Mouse (Mus musculus) urinary bladder, adult 2 months (tissue): Measurements from ENCODE around the gene Gm11020. TPM values are rescaled to one million over a fixed set of nuclear protein-coding genes. Genes with fewer than 3 reads are reported as not detected.
A peak's percentile ranks its signal among the peaks of the same experiment; 100 is the strongest.
"Not testable (repeated sequence)": the region's sequence is repeated elsewhere in the genome, so short reads cannot be mapped to it uniquely, and the experiment has no call there.

Source experiments
- DNase-seq: peaks from one replicate; pipeline ENCODE4 v3.0.0; 2022; ENCODE audit warnings: low spot score
- polyA plus RNA-seq: library from polyadenylated mRNA; depleted of rRNA; stranded (reverse); fragments of >200 nt; gene quantifications from 2 replicates; pipeline ENCODE4 v1.2.3, GENCODE M21; 2012; rRNA removed

Gene Gm11020
- polyA plus RNA-seq: not detected in 2 replicates

GRCm38 (mm10) chr8:104321267-104321666 is at the start of gene Gm11020:
Gm11020 (plus strand) TSS chr8:104321567.
- not testable (repeated sequence) for DNase-seq

GRCm38 (mm10) chr8:104293081-104293480 is 28.3 kb upstream of the Gm11020 start, which contains the start of gene Cmtm2a:
Cmtm2a (minus strand) TSS chr8:104293181.
- not testable (repeated sequence) for DNase-seq

DNA sequence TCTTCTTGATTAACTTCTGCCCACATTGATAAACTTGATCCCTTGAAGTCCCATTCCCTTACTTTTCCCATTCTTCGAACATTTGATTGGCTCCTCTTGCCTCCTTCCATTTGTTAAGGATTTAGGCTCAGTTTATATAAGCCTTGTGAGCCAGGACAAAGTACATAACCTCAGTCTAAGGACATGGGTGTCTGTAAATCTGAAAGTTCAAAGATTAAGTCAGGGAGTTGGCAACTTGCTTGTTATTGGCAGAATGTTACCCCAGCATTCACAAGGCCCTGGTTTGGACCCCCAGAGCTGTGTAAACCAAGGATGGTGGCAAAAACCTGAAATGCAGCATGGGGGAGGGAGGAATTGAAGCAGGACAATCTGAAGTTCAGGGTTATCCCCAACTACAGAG is 27.0 kb upstream of the Gm11020 start:
- no peak for DNase-seq

- DNase-seq: not testable (repeated sequence)
Observed at GRCm38 (mm10) chr8:104301577-104301976, 19.8 kb upstream of the Gm11020 start.

DNA sequence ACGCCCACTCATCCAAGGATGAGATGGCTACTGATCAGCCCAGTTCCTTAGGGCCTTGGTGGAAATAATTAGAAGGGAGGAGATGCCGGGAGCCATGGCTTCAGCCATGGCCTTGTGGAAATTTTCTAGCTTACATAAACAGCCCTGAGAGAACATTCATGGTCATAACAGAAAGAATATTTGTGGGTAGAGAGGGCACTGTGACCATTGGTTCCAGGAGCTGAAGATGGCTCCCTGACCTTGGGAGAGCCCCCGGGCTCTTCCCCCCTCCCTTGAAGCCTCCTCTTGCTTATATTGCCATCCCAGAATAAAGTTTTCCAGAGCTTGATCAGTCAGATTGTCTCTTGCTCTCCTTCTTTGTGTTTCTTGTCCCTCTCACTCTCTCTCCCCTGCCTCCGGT is 18.8 kb upstream of the Gm11020 start:
- not testable (repeated sequence) for DNase-seq

- DNase-seq: no peak
Observed at GRCm38 (mm10) chr8:104304962-104305361, 16.4 kb upstream of the Gm11020 start.

GRCm38 (mm10) chr8:104308341-104308740 is 13.0 kb upstream of the Gm11020 start:
- not testable (repeated sequence) for DNase-seq

DNA sequence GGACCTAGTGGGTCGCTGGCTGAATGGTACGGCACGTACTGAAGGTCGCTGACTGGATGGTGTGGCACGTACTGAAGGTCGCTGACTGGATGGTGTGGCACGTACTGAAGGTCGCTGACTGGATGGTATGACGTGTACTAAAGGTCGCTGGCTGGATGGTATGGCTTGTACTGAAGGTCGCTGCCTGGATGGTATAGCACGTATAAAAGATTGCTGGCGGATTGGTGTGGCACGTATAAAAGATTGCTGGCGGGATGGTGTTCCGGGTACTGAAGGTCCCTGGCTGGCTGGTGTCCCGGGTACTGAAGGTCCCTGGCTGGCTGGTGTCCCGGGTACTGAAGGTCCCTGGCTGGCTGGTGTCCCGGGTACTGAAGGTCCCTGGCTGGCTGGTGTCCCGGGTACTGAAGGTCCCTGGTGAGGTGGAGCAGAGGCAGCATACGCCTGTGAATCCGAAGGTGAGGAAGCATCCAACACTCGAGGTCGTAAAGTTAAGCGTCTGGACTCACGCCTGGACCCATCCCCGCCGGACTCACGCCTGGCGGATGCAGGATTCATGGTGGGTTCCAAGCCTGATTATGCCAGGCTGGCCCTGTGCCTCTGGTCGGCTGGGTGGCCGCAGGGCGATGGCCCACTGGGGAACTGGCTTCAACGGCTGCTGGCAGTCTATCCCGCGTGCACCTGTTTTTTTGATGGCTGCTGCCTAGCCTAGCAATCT is 11.8 kb upstream of the Gm11020 start, which contains the start of the genes Gm45711 and Cmtm1:
Gm45711 (minus strand) TSS at position 641 of the 715 bp plus-strand sequence.
Cmtm1 (minus strand) TSS at position 705 of the 715 bp plus-strand sequence.
- not testable (repeated sequence) for DNase-seq

GRCm38 (mm10) chr8:104312023-104312422 is 9.3 kb upstream of the Gm11020 start:
- DNase-seq: not testable (repeated sequence)

- DNase-seq: no peak
Observed at GRCm38 (mm10) chr8:104313311-104313710, 8.1 kb upstream of the Gm11020 start.

DNA sequence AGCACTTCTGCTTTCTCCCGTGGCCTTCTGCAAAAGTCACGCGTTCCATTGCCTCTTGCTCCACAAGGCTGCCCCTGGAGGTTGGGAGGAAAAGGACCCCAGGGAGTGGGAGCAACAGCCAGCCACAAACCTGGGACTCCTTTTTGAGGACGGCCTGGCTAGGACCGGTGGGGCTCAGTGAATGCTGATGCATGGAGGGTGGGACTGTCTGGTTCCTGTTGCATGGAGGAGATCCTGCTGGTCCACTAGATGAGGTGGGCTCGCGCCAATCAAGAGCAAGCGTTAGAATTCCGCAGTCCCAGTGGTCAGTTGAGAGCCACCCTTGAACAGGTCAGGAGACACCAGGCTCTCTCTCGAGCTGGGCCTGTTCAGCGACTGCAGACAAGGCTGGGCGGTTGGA is 563 bp downstream of the Gm11020 start, which contains the start of gene Cmtm2b:
Cmtm2b (plus strand) TSS at position 301 of the 400 bp plus-strand sequence.
- DNase-seq: not testable (repeated sequence)

- DNase-seq: no peak
Observed at GRCm38 (mm10) chr8:104332665-104333631, 11.6 kb downstream of the Gm11020 start.

DNA sequence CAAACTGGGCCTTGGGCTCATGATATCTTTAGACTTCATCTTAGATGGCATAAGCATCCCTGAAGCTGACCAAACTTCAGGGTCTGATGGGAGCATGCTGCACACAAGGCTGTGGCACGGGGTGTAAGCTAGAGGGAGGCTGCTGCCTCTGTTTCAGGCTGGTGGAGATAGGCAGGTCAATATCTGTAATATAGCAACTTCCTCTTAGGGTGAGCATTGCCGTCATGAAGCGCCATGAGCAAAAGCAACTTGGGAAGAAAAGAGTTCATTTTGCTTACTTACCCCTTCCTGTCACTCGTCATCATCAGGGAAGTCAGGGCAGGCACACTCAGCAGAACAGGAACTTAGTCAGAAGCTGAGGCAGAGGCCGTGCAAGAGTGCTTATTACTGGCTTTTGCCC is 12.4 kb downstream of the Gm11020 start:
- DNase-seq: no peak

- no peak for DNase-seq
Observed at GRCm38 (mm10) chr8:104334196-104334595, 12.8 kb downstream of the Gm11020 start.

- no peak for DNase-seq
Observed at GRCm38 (mm10) chr8:104336806-104337205, 15.4 kb downstream of the Gm11020 start.

DNA sequence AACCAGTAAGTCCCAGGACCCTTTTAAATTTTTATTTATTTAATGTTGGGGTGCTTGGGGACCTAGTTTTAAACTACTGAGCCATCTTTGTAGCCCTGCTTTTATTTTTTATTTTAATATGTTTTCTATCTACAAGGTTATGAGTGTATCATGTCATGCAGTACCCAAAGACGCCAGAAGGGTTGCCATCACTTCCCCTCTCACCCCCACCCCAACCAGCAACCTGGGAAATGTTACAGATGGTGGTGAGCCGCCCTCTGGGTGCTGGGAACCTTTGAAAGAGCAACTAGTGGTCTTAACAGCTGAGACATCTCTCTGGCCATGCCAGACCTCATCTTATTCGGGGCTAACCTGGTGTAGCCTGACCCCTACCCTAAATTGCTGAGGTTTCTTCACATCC is 16.5 kb downstream of the Gm11020 start:
- no peak for DNase-seq

GRCm38 (mm10) chr8:104339229-104339982 is 18.0 kb downstream of the Gm11020 start, which contains the start of gene Cmtm3:
Cmtm3 (plus strand) TSS chr8:104339410.
- no peak for DNase-seq

GRCm38 (mm10) chr8:104339983-104340232 is 18.5 kb downstream of the Gm11020 start:
- no peak for DNase-seq

DNA sequence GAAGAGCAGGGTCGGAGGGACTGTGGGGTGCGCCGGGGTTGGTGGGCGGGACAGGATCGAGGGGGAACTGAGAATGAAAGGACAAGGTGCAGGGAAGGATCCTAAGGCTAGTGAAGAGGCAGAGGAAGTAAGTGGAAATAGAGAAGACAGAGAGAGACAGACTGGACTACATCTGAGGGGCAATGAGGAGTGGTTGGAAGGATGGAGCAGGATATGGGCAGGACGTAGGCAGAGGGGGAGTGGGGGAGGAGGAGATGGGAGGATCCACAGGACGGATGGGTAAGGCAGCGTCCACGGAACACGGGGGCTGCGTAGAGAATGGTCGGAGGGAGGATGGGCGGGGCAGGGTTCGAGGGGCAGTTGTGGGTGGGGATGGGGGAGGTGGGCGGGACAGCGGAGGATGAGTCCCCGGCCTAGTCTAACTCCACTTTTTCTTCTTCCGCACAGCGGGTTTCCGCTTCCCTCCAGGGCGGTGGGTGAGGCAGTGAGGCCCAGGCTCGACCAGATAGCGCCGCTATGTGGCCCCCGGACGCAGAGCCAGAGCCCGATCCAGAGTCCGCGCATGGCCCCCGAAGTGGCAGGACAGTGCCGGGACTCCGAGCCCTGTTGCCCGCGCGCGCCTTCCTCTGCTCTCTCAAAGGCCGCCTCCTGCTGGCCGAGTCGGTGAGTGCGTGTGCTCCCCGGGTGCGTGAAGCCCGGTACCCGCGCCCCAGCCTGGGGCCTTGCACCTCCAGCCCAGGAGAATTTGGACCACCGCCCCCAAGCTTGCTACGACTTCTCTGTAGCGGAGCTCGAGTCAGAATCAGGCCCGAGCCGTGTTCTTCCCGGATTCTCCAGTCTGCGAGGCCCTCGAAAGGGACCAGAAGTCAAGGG is 19.1 kb downstream of the Gm11020 start:
- DNase-seq: peak; percentile 60

- DNase-seq: no peak
Observed at GRCm38 (mm10) chr8:104341106-104341561, 19.8 kb downstream of the Gm11020 start.
